In the genomic region with DNA sequence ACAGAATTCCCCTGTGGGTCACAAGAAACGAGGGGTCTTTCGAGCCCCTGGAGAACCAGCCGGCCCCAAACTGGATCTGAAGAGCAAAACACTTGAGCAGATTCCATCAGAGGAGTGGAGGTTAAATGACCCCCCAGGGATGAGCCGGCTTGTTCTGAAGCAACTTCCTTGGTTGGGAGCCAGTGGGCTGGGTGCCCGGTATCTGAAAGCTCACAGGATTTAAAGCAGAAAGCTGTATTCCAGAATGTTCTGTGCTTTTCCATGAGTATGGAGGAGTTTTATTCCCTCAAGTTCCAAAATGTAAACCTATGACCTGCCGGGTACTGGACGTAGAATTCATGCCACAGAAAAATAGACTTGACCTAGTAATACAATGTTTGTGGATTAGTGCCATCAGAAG, we compare ENCODE assay signal across 8 mouse cellular contexts.
DNase-seq lines count a peak whose midpoint lies in the region; ATAC-seq and TF ChIP-seq lines count a peak whose summit lies in the region.
"Had no signal": no experiment of that assay in that cellular context is flagged by ENCODE, and none has a peak within 500 bp of the region (broad histone marks: within the 10 kb centered on the region; RNA-seq: fewer than 3 reads in every experiment).

No protein-coding gene starts in this region.

- H3K9ac ChIP-seq in midbrain, postnatal 0 days (replicated peaks; ENCODE audit: low read length, poor library complexity, severe bottlenecking): no peak overlapping the region
- no peak overlapping the region for H3K9ac ChIP-seq in midbrain, embryonic 13.5 days (replicated peaks)
- no peak overlapping the region for H3K9ac ChIP-seq in stomach, embryonic 15.5 days
- H3K9ac ChIP-seq: limb, embryonic 12.5 days had no signal

- H3K4me1 ChIP-seq in midbrain, postnatal 0 days (ENCODE audit: insufficient read depth, low read length): no peaks in the 10 kb centered on the region
- H3K4me1 ChIP-seq in midbrain, embryonic 13.5 days (replicated peaks): 0 out of 2 replicates have a peak, but pooled peaks cover 2% of the 10 kb centered on the region
- peaks cover 10% of the 10 kb centered on the region; the same call in 1 of the 2 replicates for H3K4me1 ChIP-seq in stomach, embryonic 15.5 days

- TF ChIP-seq CTCF in midbrain, postnatal 0 days (IDR thresholded peaks at IDR 0.05): no peak

- H3K4me3 ChIP-seq in midbrain, postnatal 0 days (ENCODE audit: low read depth, low read length): no peak overlapping the region
- no peak overlapping the region for H3K4me3 ChIP-seq in midbrain, embryonic 13.5 days (replicated peaks)
- no peak overlapping the region for H3K4me3 ChIP-seq in stomach, embryonic 15.5 days (replicated peaks)
- H3K4me3 ChIP-seq: limb, embryonic 12.5 days had no signal

- 78% methylated on average over 7 of the region's 7 CpGs for WGBS in midbrain, postnatal 0 days
- 94% methylated on average over 7 of the region's 7 CpGs for WGBS in midbrain, embryonic 13.5 days
- WGBS in stomach, embryonic 15.5 days: 57% methylated on average over 7 of the region's 7 CpGs

- H3K27me3 ChIP-seq in midbrain, postnatal 0 days (ENCODE audit: insufficient read depth, low read length): no peaks in the 10 kb centered on the region
- H3K27me3 ChIP-seq in midbrain, embryonic 13.5 days: no peaks in the 10 kb centered on the region
- H3K27me3 ChIP-seq in stomach, embryonic 15.5 days (replicated peaks): no peaks in the 10 kb centered on the region
- H3K27me3 ChIP-seq: limb, embryonic 12.5 days had no signal

- intact Hi-C loops in gastrocnemius, postnatal 14 days (cut with DNase I; ENCODE audit: low total_unique reads): no loop called here

- H3K9me3 ChIP-seq in midbrain, postnatal 0 days (ENCODE audit: low read length): no peaks in the 10 kb centered on the region
- H3K9me3 ChIP-seq in midbrain, embryonic 13.5 days: no peaks in the 10 kb centered on the region
- no peaks in the 10 kb centered on the region for H3K9me3 ChIP-seq in stomach, embryonic 15.5 days
- H3K9me3 ChIP-seq: limb, embryonic 12.5 days had no signal

- ATAC-seq in midbrain, postnatal 0 days (ENCODE audit: low FRiP score): no peak
- ATAC-seq in midbrain, embryonic 13.5 days: no peak
- no peak; the same call in 1 of the 2 replicates for ATAC-seq in stomach, embryonic 15.5 days (ENCODE audit: insufficient read depth, low FRiP score, low read depth)
- ATAC-seq in megakaryocyte progenitor cell, adult 5-6 weeks (replicated peaks; ENCODE audit: poor library complexity): no peak

- DNase-seq in midbrain, postnatal 0 days (ENCODE audit: low spot score): peak; percentile 59
- DNase-seq in gastrocnemius, postnatal 14 days: peak; percentile 89
- DNase-seq in kidney, postnatal 4 days: peak; percentile 88 to 93
- no peak for DNase-seq in thymus, postnatal 36 days

- H3K36me3 ChIP-seq in midbrain, postnatal 0 days (ENCODE audit: insufficient read depth, low read length): no peaks in the 10 kb centered on the region
- H3K36me3 ChIP-seq in midbrain, embryonic 13.5 days: no peaks in the 10 kb centered on the region
- no peaks in the 10 kb centered on the region for H3K36me3 ChIP-seq in stomach, embryonic 15.5 days
- H3K36me3 ChIP-seq: limb, embryonic 12.5 days had no signal

- no peak overlapping the region for H3K4me2 ChIP-seq in midbrain, postnatal 0 days (ENCODE audit: low read depth, low read length, poor library complexity, severe bottlenecking)
- no peak overlapping the region for H3K4me2 ChIP-seq in midbrain, embryonic 13.5 days (replicated peaks)
- no peak overlapping the region for H3K4me2 ChIP-seq in stomach, embryonic 15.5 days
- H3K4me2 ChIP-seq: limb, embryonic 12.5 days had no signal

- no peak overlapping the region for H3K27ac ChIP-seq in midbrain, postnatal 0 days (ENCODE audit: low read depth, low read length)
- H3K27ac ChIP-seq in midbrain, embryonic 13.5 days: no peak overlapping the region
- peak overlapping the region; percentile 41; the same call in 1 of the 2 replicates for H3K27ac ChIP-seq in stomach, embryonic 15.5 days
- H3K27ac ChIP-seq: limb, embryonic 12.5 days had no signal

Comparison
In these comparisons a context has a peak if more than half of its experiments do, and no peak if none do; other contexts are left out.
1. DNase-seq: peak in midbrain, postnatal 0 days (single experiment), gastrocnemius, postnatal 14 days (single experiment) and kidney, postnatal 4 days (2 of 2); none in thymus, postnatal 36 days (0 of 2).